Mouse (Mus musculus): Measurements from ENCODE around the gene Kmt5a. TPM values are rescaled to one million over a fixed set of nuclear protein-coding genes. Genes with fewer than 3 reads are reported as not detected.

The Kmt5a gene
- polyA plus RNA-seq, 1 experiment from 2014 or later: 23.1 TPM

GRCm38 (mm10) chr5:124444661-124445561, 5.2 kb downstream of the Kmt5a start:
- Histone ChIP-seq H3K27me3 (ENCODE audit: control insufficient read depth, insufficient read depth, low read length) (no peaks in the 10 kb centered on the region), H3K9me3 (ENCODE audit: control insufficient read depth, low read length) (no peaks in the 10 kb centered on the region), H3K4me2 (replicated peaks) (peak overlapping the region; percentile 94), H3K4me3 (replicated peaks; ENCODE audit: low read length) (peak overlapping the region; percentile 91), H3K4me1 (replicated peaks; ENCODE audit: control insufficient read depth, insufficient read depth, low read length) (peaks cover 27% of the 10 kb centered on the region), H3K27ac (peak overlapping the region; percentile 84), H3K9ac (peak overlapping the region; percentile 92), H3K36me3 (replicated peaks; ENCODE audit: control insufficient read depth, insufficient read depth) (peaks cover 28% of the 10 kb centered on the region)
- DNase-seq (ENCODE audit: low spot score) (peak; percentile 84), ATAC-seq (ENCODE audit: low FRiP score) (peak; percentile 90)
- 7% methylated on average over 42 of the region's 66 CpGs for WGBS

DNA sequence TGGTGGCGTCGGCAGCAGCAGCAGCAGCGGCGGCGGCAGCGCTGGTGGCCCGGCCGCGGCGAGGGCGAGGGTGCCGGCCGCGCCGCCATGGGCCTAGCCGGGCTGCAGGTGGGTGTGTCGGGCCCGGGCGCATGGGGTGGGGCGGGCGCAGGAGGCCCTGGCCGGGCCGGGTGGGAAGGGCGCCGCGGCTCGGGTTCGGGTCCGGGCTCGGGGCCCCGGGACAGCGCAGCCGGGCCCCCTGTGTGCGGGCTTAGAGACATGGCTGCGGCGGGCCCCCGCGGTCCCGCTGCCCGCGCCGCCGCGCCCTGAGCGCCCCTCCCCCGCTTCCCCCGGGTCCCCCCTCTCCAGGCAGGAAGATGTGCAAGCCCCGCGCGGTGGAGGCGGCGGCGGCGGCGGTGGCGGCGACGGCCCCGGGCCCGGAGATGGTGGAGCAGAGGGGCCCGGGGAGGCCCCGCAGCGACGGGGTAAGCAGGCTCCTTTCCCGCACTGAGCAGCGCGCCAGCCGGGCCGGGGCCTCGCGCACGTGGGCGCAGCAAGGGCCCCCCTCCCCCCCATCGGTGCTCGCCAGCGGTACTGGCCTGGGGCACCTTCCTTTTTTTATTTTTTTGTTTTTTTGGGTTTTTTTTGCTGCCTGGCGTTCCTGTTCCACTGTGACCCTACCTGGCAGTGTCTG, 6.0 kb downstream of the Kmt5a start:
- no peaks in the 10 kb centered on the region for H3K9me3 ChIP-seq (ENCODE audit: control insufficient read depth, low read length)
- whole genome bisulfite sequencing: 0% methylated on average over 37 of the region's 77 CpGs
- ATAC-seq (ENCODE audit: low FRiP score): peak; percentile 71
- DNase-seq (ENCODE audit: low spot score): no peak
- peak overlapping the region; percentile 94 for H3K4me2 ChIP-seq (replicated peaks)
- peak overlapping the region; percentile 91 for H3K4me3 ChIP-seq (replicated peaks; ENCODE audit: low read length)
- peak overlapping the region; percentile 84 for H3K27ac ChIP-seq
- H3K9ac ChIP-seq: peak overlapping the region; percentile 92
- peaks cover 19% of the 10 kb centered on the region for H3K4me1 ChIP-seq (replicated peaks; ENCODE audit: control insufficient read depth, insufficient read depth, low read length)
- peaks cover 37% of the 10 kb centered on the region for H3K36me3 ChIP-seq (replicated peaks; ENCODE audit: control insufficient read depth, insufficient read depth)
- no peaks in the 10 kb centered on the region for H3K27me3 ChIP-seq (ENCODE audit: control insufficient read depth, insufficient read depth, low read length)

DNA sequence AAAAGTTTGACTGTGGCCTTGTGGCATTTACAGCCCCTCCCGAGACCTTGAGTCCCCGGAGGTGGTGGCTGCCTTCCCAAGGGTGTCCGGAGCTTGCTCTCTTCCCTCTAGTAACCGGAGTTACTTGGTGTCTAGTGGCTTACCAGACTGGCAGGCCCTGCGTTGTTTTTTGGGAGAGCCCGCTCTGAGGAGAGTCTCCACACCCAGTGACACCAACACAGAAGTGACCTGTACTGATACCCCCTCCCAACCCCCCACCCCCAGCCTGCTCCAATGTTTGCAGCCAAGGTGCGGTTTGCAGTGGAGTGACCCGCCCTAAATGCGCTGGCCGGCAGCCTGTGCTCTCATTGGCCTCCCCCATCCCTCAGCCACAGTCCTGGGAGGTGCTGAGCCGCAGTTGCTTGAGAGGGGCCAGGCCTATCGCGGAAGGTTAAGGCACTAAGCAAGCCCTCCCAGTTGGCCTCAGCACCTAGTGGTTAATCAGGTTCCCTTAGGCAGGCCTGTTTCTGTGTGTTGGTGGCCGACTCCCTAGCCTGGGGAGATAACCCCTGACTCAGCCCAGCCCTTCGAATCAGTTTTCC, 6.7 kb downstream of the Kmt5a start:
- no peak for DNase-seq (ENCODE audit: low spot score)
- Histone ChIP-seq H3K4me3 (replicated peaks; ENCODE audit: low read length) (peak overlapping the region; percentile 91), H3K27ac (peak overlapping the region; percentile 84; the same call in 1 of the 2 replicates), H3K27me3 (ENCODE audit: control insufficient read depth, insufficient read depth, low read length) (no peaks in the 10 kb centered on the region), H3K36me3 (replicated peaks; ENCODE audit: control insufficient read depth, insufficient read depth) (peaks cover 43% of the 10 kb centered on the region), H3K4me1 (replicated peaks; ENCODE audit: control insufficient read depth, insufficient read depth, low read length) (peaks cover 16% of the 10 kb centered on the region), H3K4me2 (replicated peaks) (peak overlapping the region; percentile 94), H3K9me3 (ENCODE audit: control insufficient read depth, low read length) (no peaks in the 10 kb centered on the region), H3K9ac (peak overlapping the region; percentile 92)
- 7% methylated on average over 15 of the region's 15 CpGs for WGBS
- ATAC-seq (ENCODE audit: low FRiP score): no peak

GRCm38 (mm10) chr5:124449494-124449893, 9.8 kb downstream of the Kmt5a start:
- WGBS: 75% methylated on average over 6 of the region's 6 CpGs
- no peaks in the 10 kb centered on the region for H3K27me3 ChIP-seq (ENCODE audit: control insufficient read depth, insufficient read depth, low read length)
- H3K9me3 ChIP-seq (ENCODE audit: control insufficient read depth, low read length): no peaks in the 10 kb centered on the region
- DNase-seq (ENCODE audit: low spot score) (no peak), ATAC-seq (ENCODE audit: low FRiP score) (no peak)
- H3K4me2 ChIP-seq (replicated peaks): no peak overlapping the region
- H3K4me1 ChIP-seq (replicated peaks; ENCODE audit: control insufficient read depth, insufficient read depth, low read length): peaks cover 15% of the 10 kb centered on the region
- peaks cover 74% of the 10 kb centered on the region for H3K36me3 ChIP-seq (replicated peaks; ENCODE audit: control insufficient read depth, insufficient read depth)
- no peak overlapping the region for H3K27ac ChIP-seq
- no peak overlapping the region for H3K9ac ChIP-seq
- no peak overlapping the region for H3K4me3 ChIP-seq (replicated peaks; ENCODE audit: low read length)

DNA sequence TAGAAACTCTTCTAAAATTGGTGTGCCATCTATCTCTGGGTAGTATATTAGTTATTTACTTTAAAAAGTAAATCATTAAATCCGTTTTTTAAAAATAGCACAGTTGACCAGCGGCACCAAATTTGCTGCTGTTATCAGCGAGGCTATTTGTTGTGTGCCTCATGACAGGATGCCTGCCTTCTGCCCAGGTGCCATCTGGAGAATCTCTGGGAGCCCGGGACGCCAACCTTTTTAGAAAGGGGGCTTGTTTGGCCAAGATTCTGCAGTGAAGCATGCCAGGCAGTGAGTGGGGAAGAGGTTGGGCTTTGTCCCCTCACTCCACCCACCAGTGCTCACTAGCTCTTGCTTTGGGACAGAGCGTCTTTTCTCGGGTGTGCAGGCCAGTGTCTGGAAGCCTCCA, 10.3 kb downstream of the Kmt5a start:
- no peak for DNase-seq (ENCODE audit: low spot score)
- WGBS: 91% methylated on average over 7 of the region's 7 CpGs
- Histone ChIP-seq H3K4me3 (replicated peaks; ENCODE audit: low read length) (no peak overlapping the region), H3K9ac (no peak overlapping the region), H3K36me3 (replicated peaks; ENCODE audit: control insufficient read depth, insufficient read depth) (peaks cover 79% of the 10 kb centered on the region), H3K27me3 (ENCODE audit: control insufficient read depth, insufficient read depth, low read length) (no peaks in the 10 kb centered on the region), H3K4me1 (replicated peaks; ENCODE audit: control insufficient read depth, insufficient read depth, low read length) (peaks cover 11% of the 10 kb centered on the region), H3K9me3 (ENCODE audit: control insufficient read depth, low read length) (no peaks in the 10 kb centered on the region), H3K27ac (no peak overlapping the region), H3K4me2 (replicated peaks) (no peak overlapping the region)
- no peak for ATAC-seq (ENCODE audit: low FRiP score)

DNA sequence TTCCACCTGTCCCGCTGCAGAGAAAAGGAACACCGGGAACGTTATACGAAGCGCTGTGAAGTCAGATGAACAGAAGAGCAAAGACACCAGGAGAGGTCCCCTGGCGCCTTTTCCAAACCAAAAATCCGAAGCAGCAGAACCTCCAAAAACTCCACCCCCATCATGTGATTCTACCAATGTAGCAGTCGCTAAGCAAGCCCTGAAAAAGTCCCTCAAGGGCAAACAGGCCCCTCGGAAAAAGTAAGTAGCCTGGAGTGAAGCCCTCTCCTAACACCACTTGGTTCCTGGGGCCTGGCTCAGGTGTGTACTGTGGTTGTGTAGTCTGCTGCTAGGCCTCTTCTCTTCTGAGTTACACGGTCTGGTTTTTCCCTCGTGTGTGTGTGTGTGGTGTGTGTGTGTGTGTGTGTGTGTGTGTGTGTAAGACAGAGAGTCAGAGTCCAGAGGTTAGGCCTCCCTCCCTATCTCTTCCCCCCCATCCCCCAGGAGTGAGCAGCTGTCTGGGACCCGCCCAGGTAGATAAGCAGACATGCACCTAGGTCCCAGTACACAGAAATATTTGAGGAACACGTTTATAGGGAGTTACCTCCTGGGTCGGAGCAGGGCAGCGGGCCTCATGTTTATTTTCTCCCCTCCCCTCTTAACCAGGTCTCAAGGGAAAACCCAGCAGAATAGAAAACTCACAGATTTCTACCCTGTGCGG, 11.1 kb downstream of the Kmt5a start:
- Histone ChIP-seq H3K4me1 (replicated peaks; ENCODE audit: control insufficient read depth, insufficient read depth, low read length) (peaks cover 11% of the 10 kb centered on the region), H3K9me3 (ENCODE audit: control insufficient read depth, low read length) (no peaks in the 10 kb centered on the region), H3K27me3 (ENCODE audit: control insufficient read depth, insufficient read depth, low read length) (no peaks in the 10 kb centered on the region), H3K27ac (no peak overlapping the region), H3K4me2 (replicated peaks) (no peak overlapping the region), H3K9ac (no peak overlapping the region), H3K36me3 (replicated peaks; ENCODE audit: control insufficient read depth, insufficient read depth) (peaks cover 86% of the 10 kb centered on the region), H3K4me3 (replicated peaks; ENCODE audit: low read length) (no peak overlapping the region)
- ATAC-seq (ENCODE audit: low FRiP score): no peak
- no peak for DNase-seq (ENCODE audit: low spot score)
- WGBS: 91% methylated on average over 16 of the region's 16 CpGs

- Histone ChIP-seq H3K27me3 (ENCODE audit: control insufficient read depth, insufficient read depth, low read length) (no peaks in the 10 kb centered on the region), H3K9me3 (ENCODE audit: control insufficient read depth, low read length) (no peaks in the 10 kb centered on the region), H3K36me3 (replicated peaks; ENCODE audit: control insufficient read depth, insufficient read depth) (peaks cover 99% of the 10 kb centered on the region), H3K4me2 (replicated peaks) (no peak overlapping the region), H3K4me1 (replicated peaks; ENCODE audit: control insufficient read depth, insufficient read depth, low read length) (no peaks in the 10 kb centered on the region; the same call in 1 of the 2 replicates), H3K27ac (peak overlapping the region; percentile 32; the same call in 1 of the 2 replicates), H3K9ac (no peak overlapping the region), H3K4me3 (replicated peaks; ENCODE audit: low read length) (no peak overlapping the region)
- DNase-seq (ENCODE audit: low spot score) (no peak), ATAC-seq (ENCODE audit: low FRiP score) (no peak)
- WGBS: 83% methylated on average over 15 of the region's 15 CpGs
Observed at GRCm38 (mm10) chr5:124452494-124453228, 12.9 kb downstream of the Kmt5a start.

DNA sequence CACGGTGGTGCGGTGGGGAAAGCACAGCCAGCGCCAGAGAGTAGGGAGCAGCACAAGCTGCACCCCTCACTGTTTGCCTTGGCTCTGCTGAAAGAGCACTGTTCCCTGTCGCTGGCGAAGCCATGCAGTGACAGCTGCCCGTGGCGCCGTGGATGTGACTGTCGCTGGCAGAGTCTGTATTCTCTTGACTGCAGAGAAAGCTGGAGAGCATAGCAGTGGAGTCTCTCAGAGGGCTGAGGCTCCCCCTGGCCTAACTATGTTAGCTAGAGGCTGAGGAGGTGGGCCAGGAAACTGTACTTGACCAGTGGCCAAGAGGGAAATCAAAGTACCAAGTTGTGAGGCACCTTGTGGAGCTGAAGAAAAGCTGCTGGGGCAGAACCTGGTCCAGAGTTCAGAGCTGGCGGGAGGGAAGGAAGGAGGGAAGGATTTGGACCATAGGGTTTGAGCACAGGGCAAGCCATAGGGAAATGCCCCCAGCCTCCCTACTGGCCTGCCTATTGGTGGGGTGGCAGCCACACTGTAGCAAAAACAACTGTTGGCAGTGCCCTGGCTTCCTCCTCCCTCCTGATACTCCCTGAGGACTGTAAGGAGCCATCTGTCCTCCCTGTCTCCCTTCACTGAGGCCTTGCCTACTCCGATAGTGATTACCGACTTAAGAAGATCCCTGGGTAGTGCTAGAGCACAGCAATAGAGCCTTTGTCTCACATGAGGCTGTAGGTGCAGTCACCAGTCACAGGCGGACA, 13.8 kb downstream of the Kmt5a start:
- DNase-seq (ENCODE audit: low spot score): no peak
- H3K4me1 ChIP-seq (replicated peaks; ENCODE audit: control insufficient read depth, insufficient read depth, low read length): no peaks in the 10 kb centered on the region; the same call in 1 of the 2 replicates
- H3K27me3 ChIP-seq (ENCODE audit: control insufficient read depth, insufficient read depth, low read length): no peaks in the 10 kb centered on the region
- WGBS: 79% methylated on average over 13 of the region's 13 CpGs
- no peak overlapping the region for H3K4me3 ChIP-seq (replicated peaks; ENCODE audit: low read length)
- H3K9me3 ChIP-seq (ENCODE audit: control insufficient read depth, low read length): no peaks in the 10 kb centered on the region
- H3K4me2 ChIP-seq (replicated peaks): no peak overlapping the region
- peak overlapping the region; percentile 32; the same call in 1 of the 2 replicates for H3K27ac ChIP-seq
- ATAC-seq (ENCODE audit: low FRiP score): no peak
- no peak overlapping the region for H3K9ac ChIP-seq
- peaks cover 99% of the 10 kb centered on the region for H3K36me3 ChIP-seq (replicated peaks; ENCODE audit: control insufficient read depth, insufficient read depth)

All from hindbrain, embryonic 14.5 days (tissue).